10 mouse cellular contexts compared by ENCODE assay signal in the genomic region with DNA sequence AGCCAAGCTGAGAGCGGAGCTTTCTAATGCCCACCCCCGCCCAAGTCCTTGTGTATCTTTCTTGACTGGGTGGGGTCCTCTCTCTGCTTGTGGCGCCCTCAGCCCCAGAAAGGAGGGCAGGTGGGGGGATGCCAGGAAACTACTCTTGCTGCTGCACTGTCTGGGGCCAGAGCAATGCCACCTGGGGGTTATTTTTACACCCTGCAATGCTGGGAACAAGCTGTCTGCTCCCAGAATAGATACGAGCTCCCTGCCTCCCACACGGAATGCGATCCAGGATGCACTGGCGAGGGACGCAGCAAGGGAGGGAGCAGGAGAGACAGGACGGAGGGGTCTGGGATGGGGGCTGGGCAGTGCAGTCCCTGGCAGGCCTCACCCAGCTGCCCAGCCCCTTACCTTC. TPM values are rescaled to one million over a fixed set of nuclear protein-coding genes. Genes with fewer than 3 reads are reported as not detected.
DNase-seq lines count a peak whose midpoint lies in the region; ATAC-seq and TF ChIP-seq lines count a peak whose summit lies in the region.
"Had no signal": no experiment of that assay in that cellular context is flagged by ENCODE, and none has a peak within 500 bp of the region (broad histone marks: within the 10 kb centered on the region; RNA-seq: fewer than 3 reads in every experiment).

No protein-coding gene starts in this region.

- TF ChIP-seq CTCF in E14TG2a.4 (conservative IDR thresholded peaks at IDR 0.05; ENCODE audit: low read length): no peak

- H3K27ac ChIP-seq in heart, embryonic 12.5 days (ENCODE audit: poor library complexity, severe bottlenecking): peak overlapping the region; percentile 92
- H3K27ac ChIP-seq in liver, embryonic 12.5 days: no peak overlapping the region
- H3K27ac ChIP-seq: midbrain, embryonic 12.5 days had no signal

- H3K4me3 ChIP-seq in E14TG2a.4 (replicated peaks; ENCODE audit: low read length): peak overlapping the region; percentile 58
- peak overlapping the region; percentile 22; the same call in 1 of the 2 replicates for H3K4me3 ChIP-seq in heart, embryonic 12.5 days
- no peak overlapping the region for H3K4me3 ChIP-seq in liver, embryonic 12.5 days
- H3K4me3 ChIP-seq: erythroblast, embryonic 14.5 days; midbrain, embryonic 12.5 days had no signal

- peaks cover 66% of the 10 kb centered on the region for H3K4me1 ChIP-seq in E14TG2a.4 (replicated peaks; ENCODE audit: low read depth, low read length)
- peaks cover 49% of the 10 kb centered on the region for H3K4me1 ChIP-seq in heart, embryonic 12.5 days (replicated peaks)
- H3K4me1 ChIP-seq in liver, embryonic 12.5 days: peaks cover 34% of the 10 kb centered on the region

- peak overlapping the region; percentile 79 for H3K9ac ChIP-seq in heart, embryonic 12.5 days
- H3K9ac ChIP-seq in liver, embryonic 12.5 days: no peak overlapping the region
- H3K9ac ChIP-seq: midbrain, embryonic 12.5 days had no signal

- DNase-seq in ES-CJ7 (ENCODE audit: low read depth, low spot score) (peak; percentile 40), MN1 (ENCODE audit: low spot score) (no peak)
- DNase-seq in left cerebral cortex, postnatal 10 days (ENCODE audit: extremely low spot score in 1 of 2, low spot score in 2 of 2): peak; percentile 67 to 71
- no peak for DNase-seq in adrenal gland, adult 18-20 months (ENCODE audit: low spot score in 2 of 2)

- no peaks in the 10 kb centered on the region for H3K27me3 ChIP-seq in E14TG2a.4 (ENCODE audit: insufficient read depth, low read length)
- no peaks in the 10 kb centered on the region for H3K27me3 ChIP-seq in heart, embryonic 12.5 days (replicated peaks)
- H3K27me3 ChIP-seq in liver, embryonic 12.5 days (replicated peaks): no peaks in the 10 kb centered on the region
- H3K27me3 ChIP-seq: midbrain, embryonic 12.5 days had no signal

- peaks cover 64% of the 10 kb centered on the region for H3K36me3 ChIP-seq in E14TG2a.4 (ENCODE audit: insufficient read depth, low read length)
- H3K36me3 ChIP-seq in heart, embryonic 12.5 days: peaks cover 49% of the 10 kb centered on the region
- H3K36me3 ChIP-seq in liver, embryonic 12.5 days: peaks cover 62% of the 10 kb centered on the region

- intact Hi-C loops in left cerebral cortex, postnatal 10 days (cut with DNase I): no loop called here

- peak; percentile 20; the same call in 1 of the 2 replicates for ATAC-seq in heart, embryonic 12.5 days (ENCODE audit: insufficient number of reproducible peaks, low FRiP score)
- no peak for ATAC-seq in liver, embryonic 12.5 days

- H3K4me2 ChIP-seq in heart, embryonic 12.5 days: peak overlapping the region; percentile 83
- H3K4me2 ChIP-seq in liver, embryonic 12.5 days: no peak overlapping the region
- H3K4me2 ChIP-seq: midbrain, embryonic 12.5 days had no signal

- no peaks in the 10 kb centered on the region for H3K9me3 ChIP-seq in E14TG2a.4 (ENCODE audit: low read length)
- no peaks in the 10 kb centered on the region for H3K9me3 ChIP-seq in heart, embryonic 12.5 days (replicated peaks)
- no peaks in the 10 kb centered on the region for H3K9me3 ChIP-seq in liver, embryonic 12.5 days (replicated peaks)
- H3K9me3 ChIP-seq: midbrain, embryonic 12.5 days had no signal

- WGBS in heart, embryonic 12.5 days: 44% methylated on average over 9 of the region's 9 CpGs
- WGBS in liver, embryonic 12.5 days (ENCODE audit: insufficient replicate concordance): 81% methylated on average over 9 of the region's 9 CpGs

RNA-seq across cellular contexts. Expression of gene Mcrs1, which starts 2.8 kb away (rescaled TPM):
- polyA plus RNA-seq in heart, embryonic 12.5 days (2016; fragmentation: Nextera tagmentation; extraction: Ambion mirVana): 143 and 152 TPM in 2 replicates
- 100 to 1,000 TPM; 116 to 127 TPM for total RNA-seq in left cerebral cortex, postnatal 10 days (2021)
- 71.8 and 77.0 TPM in 2 replicates for polyA plus RNA-seq in liver, embryonic 12.5 days (2016; fragmentation: Nextera tagmentation; extraction: Ambion mirVana)
- 10 to 100 TPM; 30.6 to 37.2 TPM for total RNA-seq in adrenal gland, adult 18-20 months (2021)

RNA-seq across cellular contexts. Expression of gene Kcnh3, which starts 24.3 kb away (rescaled TPM):
- polyA plus RNA-seq in heart, embryonic 12.5 days (2016; fragmentation: Nextera tagmentation; extraction: Ambion mirVana): 0.10 and 0.24 TPM in 2 replicates
- 100 to 1,000 TPM; 132 to 134 TPM for total RNA-seq in left cerebral cortex, postnatal 10 days (2021)
- polyA plus RNA-seq in liver, embryonic 12.5 days (2016; fragmentation: Nextera tagmentation; extraction: Ambion mirVana): 0.10 TPM in 1 of 2 replicates, not detected in the other
- total RNA-seq in adrenal gland, adult 18-20 months (2021): under 1 TPM; 0.60 to 0.67 TPM
- polyA plus RNA-seq: liver, adult 2 months had no signal

RNA-seq across cellular contexts. Expression of gene Prpf40b, which starts 45.9 kb away (rescaled TPM):
- 44.0 and 44.4 TPM in 2 replicates for polyA plus RNA-seq in heart, embryonic 12.5 days (2016; fragmentation: Nextera tagmentation; extraction: Ambion mirVana)
- 100 to 1,000 TPM; 101 to 105 TPM for total RNA-seq in left cerebral cortex, postnatal 10 days (2021)
- 13.8 and 15.5 TPM in 2 replicates for polyA plus RNA-seq in liver, embryonic 12.5 days (2016; fragmentation: Nextera tagmentation; extraction: Ambion mirVana)
- total RNA-seq in adrenal gland, adult 18-20 months (2021): 10 to 100 TPM; 46.0 to 50.6 TPM

RNA-seq across cellular contexts. Expression of gene Fam186b, which starts 46.7 kb away (rescaled TPM):
- polyA plus RNA-seq in heart, embryonic 12.5 days (2016; fragmentation: Nextera tagmentation; extraction: Ambion mirVana): 0.27 and 0.31 TPM in 2 replicates
- total RNA-seq in left cerebral cortex, postnatal 10 days (2021): 1 to 10 TPM; 1.4 to 1.5 TPM
- polyA plus RNA-seq in liver, embryonic 12.5 days (2016; fragmentation: Nextera tagmentation; extraction: Ambion mirVana): 0.06 TPM in 2 replicates
- 1 to 10 TPM; 1.6 to 2.6 TPM for total RNA-seq in adrenal gland, adult 18-20 months (2021)
- total RNA-seq: liver, adult 2 months had no signal
- polyA plus RNA-seq: erythroblast, embryonic 14.5 days; liver, adult 2 months had no signal

Comparison
In these comparisons a context has a peak if more than half of its experiments do, and no peak if none do; other contexts are left out.
1. DNase-seq: peak in ES-CJ7 (single experiment) and left cerebral cortex, postnatal 10 days (2 of 2); none in MN1 (single experiment) and adrenal gland, adult 18-20 months (0 of 2).
2. RNA of gene Kcnh3, which starts 24.3 kb away (total RNA-seq): 132 to 134 TPM in left cerebral cortex, postnatal 10 days; 0.60 to 0.67 TPM in adrenal gland, adult 18-20 months; every median in the first group is over 10 times any median in the second.